Mouse (Mus musculus): ENCODE data around the gene Sept9.
A peak's percentile ranks its signal among the peaks of the same experiment; 100 is the strongest.

Sept9 gene

DNA sequence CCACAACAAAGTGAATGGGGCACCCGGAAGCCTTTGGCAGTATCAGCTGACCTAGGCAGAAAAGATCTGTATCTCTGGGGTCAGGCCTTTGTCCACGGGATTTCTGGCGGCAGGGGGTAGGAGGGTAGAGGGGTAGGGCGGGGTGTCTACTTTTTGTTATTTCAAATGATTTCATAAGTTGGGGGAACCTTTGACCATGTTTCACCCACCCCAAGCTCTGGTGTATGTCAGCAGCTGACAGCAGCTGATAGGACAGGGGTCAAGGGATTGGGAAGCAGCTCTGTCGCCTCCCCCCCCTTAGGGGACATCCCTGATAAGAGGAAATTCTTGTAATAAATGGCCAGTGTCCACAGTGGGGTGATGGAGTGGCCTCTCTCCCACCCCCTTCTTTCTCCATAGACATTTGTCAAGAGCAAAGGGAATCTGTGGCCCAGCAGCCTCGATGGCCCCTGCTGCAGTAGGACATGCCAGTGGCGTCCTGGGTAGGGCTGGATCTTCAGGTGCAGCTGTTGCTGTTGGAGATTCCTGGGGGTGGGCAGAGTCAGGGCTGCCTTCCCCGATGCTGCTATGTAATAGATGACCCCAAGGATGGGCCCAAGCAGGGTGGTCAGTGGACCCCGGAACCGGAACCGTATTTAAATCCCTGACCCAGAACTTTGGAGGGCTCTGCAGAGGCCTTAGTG lies 145.0 kb downstream of the Sept9 start:
- DNase-seq (ENCODE audit: low spot score): no peak

DNA sequence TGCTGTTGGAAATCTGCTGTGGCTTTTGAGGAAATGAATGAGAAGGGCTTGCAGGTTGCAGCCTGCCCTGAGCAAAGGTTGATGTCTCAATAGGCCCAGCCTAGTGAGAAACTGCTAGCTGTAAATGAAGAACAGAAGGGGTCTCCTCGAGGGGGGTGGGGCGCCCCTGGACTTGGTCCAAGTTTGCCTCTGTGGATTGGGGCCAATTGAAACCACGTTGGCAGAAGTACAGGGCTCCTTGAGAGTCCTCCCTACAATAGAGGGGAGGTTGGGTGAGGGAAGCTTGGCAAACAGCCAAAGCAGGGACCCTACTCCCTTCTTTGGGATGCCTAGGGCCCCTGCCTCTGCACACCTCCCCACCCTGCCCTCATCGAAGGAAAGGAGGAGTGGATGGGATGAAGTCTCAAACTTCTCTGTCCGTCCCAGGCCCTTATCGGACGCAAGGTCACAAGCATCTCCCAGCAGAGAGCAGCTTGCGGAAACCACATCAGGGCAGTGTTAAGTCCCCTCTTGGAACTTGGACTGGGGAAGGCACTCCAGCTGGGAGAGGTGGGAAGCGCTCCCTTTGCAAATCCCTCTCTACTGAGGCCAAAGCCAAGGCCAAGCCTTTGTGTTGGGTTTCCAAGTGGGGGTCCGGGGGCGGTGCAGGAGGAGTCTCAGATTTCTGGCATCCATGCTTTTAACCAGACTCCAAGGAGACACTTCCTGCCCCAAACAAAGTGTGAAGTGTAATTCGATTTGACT lies 145.7 kb downstream of the Sept9 start:
- peak; percentile 79 for DNase-seq (ENCODE audit: low spot score)

DNA sequence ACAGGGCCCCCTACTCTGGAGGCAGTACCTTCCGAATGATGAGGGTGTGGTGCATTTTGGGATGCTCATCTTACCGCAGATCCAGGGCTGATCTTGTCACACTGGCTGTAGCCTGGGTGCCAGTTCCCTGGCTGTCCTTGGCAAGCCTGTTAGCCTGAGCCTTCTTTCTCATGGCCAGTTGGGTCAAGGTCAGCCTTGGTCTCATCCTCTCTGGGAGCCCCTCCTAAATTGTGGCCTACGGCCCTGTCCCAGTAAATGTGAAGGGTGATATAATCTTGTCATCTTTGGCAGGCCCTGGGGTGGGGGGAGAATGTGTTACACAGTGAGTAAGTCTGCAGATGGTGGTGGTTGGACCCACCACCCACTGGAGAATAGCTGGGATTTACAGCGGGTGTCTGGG lies 147.8 kb downstream of the Sept9 start:
- DNase-seq (ENCODE audit: low spot score): no peak

DNA sequence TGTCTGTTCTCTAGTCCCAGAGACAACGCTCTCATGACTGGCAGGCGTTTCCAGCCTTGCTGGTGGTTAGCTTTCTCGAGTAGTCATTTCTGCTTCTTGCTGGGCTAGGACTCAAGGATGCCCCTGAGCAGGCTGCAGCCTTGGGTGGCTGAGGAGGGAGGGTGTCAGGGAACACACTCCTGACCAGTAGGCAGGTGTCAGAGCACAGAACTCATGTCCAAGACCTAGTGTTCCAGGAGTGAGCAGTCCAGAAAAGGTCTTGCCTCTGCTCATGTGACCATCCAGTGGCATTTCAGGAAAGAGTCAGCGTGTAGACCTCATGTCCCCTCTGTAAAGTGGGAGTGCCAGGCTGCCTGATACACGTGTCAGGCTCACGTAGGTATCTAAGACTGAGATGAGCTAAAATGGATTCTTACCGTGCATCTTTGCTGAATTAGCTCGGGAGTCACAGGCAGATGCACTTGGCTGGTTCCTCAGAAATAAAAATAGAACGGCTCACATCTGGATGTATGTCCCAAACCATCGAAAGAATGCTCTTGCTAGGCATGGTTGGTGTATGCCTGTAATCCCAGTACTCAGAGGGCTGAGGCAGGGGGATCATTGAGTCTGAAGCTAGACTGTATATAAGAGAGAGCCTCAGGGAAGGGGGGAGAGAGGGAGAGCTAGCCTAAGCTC lies 149.1 kb downstream of the Sept9 start:
- DNase-seq (ENCODE audit: low spot score): no peak

DNA sequence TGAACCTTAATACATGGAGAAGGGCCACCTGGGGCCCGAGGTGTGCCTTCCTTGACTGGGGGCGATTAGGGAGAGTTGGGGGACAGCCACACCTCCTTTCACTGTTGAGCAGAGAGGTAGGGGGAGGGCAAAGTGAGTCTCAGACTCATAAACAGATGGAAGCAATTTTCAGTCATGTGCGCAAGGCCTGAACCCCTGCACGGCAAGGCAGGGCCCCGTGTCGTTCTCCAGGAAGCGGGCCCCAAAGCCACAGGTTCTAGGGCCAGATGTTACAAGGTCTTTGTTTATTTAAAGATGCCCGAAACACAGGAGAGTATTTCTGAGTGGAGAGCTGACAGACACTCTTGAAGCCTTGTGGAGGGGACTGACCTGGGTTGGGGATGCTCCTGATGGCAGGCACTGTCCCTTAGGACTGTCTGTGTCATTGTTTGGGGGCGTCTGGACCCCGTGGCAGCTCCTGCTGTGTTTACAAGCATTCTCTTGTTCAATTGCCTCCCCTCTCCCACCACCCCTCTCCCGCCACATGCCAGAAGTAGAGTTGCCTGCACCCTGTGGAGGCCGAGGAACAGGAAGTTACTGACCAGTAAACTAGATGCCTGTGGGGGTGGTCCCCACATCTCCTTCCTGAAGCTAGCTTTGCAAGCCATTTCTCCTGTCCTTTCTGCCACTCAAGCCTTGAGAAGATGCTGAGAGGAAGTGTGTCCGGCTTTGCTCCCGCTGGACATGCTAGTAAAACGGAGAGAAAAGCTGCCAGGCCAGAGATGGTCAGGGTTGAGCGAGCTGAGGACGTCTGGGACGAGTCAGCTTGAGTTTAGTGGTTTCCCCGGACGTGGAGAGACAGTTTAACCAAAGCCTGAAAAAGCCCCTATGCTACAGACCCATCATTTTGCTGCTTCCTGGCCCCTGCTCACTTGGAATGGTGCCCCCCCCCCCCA lies 150.2 kb downstream of the Sept9 start:
- no peak for DNase-seq (ENCODE audit: low spot score)

DNA sequence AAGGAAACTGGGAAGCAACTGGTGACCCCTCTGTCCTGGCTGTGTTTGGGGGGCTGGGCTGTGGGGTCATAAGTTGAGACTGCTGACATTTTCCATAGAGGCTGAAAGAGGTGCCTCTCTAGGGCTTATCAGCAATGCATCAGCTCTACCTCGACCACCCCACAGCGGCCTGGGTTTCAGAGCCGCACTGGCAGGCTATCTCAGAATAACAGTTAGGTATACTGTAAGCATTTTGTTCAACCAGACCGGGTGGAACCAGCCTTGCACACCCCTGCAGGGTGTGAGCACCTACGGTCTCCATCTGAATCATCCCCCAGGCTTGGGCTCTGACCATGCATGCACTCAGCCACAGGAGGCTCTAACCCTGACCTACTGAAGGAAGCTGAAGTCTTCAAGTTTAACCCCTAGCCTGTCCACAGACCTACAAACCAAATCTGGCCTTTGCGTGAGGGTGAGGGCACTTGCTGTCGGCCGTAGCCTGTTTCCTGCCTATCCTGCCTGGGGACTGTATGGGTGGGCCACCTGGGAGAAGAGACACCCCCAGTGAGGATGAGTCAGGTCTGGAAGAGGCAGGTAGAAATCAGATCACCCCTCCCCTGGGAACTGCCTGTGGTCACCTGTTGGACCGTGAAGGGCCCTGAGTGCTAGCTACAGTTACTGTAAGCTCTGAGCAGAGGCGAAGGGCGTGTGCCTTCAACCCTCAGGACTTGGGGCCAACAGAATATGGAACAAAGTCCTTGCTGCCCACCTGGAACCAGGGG lies 151.2 kb downstream of the Sept9 start:
- no peak for DNase-seq (ENCODE audit: low spot score)

DNA sequence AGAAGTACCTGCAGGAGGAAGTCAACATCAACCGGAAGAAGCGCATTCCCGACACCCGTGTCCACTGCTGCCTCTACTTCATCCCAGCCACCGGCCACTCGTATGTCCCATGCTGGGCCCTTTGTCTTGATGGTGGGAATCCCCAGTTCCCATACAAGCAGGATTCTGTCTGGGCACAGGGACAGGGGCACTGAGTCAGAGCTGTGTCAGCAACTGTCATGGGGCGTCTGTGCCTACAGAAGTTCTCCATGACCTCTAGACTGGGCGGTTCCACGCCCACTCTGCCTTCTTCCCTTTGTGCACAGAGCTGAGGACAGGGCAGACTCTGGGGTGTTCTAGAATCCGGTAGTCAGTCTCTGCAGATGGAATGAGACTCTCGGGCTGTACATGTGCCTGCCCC lies 153.7 kb downstream of the Sept9 start:
- DNase-seq (ENCODE audit: low spot score): no peak

DNA sequence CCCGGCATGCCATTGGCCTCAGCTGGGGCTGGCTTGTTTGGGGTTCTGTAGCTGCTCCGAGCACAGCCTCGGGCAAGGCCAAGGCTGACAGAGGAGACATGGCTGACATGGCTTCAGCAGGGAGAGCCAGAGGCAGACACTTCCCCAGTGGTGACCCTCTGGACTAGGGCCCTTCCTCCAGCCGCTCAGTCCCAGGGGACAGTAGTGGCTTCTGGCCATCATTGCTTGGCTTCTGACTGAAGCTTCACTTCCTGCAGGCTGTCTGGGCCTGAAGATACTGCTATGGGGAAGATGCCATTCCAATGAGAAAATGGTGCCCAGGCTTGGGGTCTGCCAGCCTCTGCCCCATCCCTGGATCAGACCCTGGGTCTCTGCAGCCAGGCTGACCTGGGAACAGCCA lies 154.6 kb downstream of the Sept9 start:
- no peak for DNase-seq (ENCODE audit: low spot score)

DNA sequence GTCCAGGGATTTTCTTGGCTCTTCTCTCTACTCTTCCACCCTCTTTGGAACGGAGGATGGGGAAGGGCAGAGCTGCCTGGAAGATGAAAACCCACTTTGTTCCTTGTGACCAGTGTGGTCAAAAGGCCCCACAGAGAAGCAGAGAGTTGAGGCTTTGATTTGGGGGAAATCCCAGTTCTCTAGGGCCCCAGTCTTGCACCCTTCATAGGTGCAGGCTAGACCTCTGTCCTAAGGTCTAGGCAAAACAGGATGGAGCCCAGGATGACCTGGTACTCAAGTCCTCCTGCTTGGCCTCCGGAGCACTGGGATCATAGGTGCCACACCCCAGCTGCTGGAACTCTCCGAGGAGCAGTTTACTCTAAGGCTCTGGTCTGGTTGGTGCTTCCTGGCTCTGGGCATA lies 157.5 kb downstream of the Sept9 start:
- no peak for DNase-seq (ENCODE audit: low spot score)

DNA sequence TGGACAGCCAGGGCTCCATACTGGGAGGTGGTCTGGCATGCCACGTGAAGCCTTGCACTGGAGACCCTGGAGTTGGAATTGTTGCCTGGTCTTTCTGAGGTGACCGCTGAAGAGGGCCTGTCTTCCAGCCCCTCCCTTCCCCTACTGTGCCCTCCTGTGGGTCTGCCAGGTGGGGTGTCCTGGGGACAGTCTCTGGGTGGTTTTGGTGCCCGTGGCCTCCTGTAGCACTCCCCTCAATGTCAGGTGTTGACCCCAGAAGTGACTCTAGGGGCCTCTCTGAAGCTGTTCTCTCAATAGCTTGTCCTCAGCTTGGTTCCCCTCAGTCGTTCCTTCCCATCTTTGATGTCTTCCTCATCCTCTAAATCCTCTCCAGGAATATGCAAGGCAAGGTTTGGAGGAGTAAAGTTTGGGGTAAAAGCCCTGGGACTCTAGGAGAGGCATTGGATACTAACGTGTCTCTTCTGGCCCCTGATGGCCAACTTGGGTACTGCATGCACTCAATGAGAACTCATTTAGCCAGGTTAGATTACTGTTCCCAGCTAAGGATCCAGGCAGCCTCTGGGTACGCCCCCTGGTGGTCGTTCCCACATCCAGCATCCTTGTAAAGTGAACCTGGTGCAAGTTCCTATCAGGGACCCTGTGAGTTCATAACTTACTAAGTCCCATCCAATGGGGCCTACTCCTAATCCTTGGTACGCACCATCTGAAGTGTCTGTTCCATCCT lies 158.6 kb downstream of the Sept9 start:
- DNase-seq (ENCODE audit: low spot score): peak; percentile 98

DNA sequence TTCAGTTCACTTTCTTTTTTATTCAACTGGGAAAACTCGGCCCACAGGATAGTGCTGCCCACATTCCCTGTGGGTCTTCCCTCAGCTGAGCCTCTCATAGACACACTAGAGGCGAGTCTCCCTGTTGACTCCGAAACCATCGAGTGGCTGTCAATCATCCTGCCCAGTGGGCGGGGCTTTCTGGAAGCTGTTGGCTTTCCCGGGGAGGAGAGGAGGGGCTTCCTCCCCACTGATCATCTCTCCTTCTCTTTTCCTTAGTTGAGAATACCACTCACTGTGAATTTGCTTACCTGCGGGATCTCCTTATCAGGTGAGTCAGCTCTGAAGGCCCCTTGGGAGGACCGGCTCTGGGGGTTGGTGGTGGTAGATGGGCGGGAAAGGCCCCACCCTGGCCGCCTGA lies 159.7 kb downstream of the Sept9 start:
- peak; percentile 68 for DNase-seq (ENCODE audit: low spot score)

DNA sequence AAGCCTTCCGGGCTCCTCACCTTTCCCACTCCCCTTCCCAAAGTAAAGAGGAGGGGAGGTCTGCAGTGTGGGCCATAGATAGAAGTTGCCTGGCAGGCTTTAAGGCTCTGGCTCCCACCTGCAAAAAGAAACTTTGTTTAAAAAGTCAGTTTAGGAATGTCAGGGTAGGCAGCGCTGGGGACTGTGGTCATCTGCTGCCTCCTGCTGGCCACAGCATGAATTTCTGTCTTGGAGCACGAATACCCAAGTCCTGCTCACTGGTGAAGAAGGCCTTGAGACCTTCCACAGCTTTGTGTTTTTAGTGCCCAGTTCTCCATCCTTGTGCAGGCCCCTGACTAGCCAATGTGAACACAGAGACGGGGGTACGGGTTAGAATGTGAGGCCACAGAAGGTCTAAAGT lies 160.4 kb downstream of the Sept9 start:
- peak; percentile 89 for DNase-seq (ENCODE audit: low spot score)

DNA sequence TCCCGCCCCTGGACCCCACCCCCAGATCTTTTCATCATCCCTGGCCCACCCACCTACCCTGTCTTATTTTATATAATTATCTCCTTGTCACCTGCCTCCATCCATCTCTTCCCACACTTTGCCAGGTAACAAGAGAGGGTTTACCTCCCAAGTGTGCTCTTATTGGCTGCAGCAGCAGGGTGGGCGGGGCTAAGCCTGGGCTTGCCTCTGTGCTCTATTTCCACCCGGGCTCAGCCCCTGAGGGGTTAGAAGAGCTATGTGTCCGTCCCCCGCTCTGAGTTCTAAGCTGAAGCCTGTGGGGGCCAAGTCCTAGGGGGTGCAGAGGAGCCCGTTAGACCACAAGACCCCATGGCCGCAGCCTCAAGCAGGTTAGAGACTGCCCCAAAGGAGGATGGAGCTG lies 161.1 kb downstream of the Sept9 start:
- DNase-seq (ENCODE audit: low spot score): no peak

DNA sequence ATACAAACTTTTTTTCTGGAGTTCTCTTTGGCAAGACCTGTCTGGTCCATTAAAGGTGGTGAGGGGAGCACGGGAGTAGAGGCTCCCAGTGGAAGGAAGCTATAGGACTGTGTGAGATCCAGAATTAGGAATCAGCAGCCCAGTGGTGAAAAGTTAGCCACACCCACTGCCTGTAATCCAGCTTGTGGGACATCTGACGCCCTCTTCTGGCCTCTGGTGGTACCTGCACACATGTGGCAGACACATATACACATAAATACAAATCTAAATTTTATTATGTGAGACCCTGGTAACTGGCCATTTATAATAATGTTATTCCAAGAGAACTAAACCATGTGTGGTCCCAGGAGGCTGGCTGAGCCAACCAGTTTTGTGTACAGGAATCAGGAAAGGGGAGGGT lies 162.8 kb downstream of the Sept9 start:
- DNase-seq (ENCODE audit: low spot score): no peak

DNA sequence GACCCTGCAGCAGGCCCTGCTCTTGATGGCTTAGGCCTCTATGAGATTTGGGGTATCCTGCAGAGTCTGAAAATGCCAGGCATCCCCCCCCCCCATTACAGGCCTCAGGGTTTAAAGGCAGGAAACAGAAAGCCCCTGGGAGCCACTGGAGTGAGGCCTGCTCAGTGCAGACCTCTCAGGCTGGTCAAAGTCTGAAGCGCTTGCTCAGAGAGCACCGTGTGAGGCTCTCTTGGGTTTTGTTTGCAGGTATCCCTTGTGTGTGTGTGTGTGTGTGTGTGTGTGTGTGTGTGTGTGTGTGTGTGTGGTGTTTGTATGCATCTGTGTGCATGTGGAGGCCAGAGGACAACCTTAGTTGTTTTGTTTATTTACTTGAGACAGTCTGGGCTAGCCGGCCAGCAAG lies 164.5 kb downstream of the Sept9 start:
- no peak for DNase-seq (ENCODE audit: low spot score)

DNA sequence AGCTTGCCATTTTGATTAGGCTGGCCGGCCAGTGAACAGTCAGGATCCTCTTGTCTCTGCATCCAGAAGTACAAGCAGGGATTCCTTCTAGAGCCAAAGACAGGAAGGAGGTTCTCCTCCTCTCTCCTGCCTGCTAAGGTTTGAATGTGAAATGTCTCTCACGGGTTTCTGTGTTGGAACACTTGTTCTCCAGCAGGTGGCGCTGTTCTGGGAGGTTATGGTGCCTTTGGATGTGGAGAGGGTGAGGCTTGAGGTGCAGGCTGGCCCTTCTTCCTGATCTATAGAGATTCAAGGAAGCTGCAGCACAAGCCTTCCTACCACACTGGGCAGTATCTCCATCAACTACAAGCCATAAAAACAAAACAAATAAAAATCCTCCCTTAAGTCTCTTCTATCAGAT lies 167.0 kb downstream of the Sept9 start:
- peak; percentile 84 for DNase-seq (ENCODE audit: low spot score)

DNA sequence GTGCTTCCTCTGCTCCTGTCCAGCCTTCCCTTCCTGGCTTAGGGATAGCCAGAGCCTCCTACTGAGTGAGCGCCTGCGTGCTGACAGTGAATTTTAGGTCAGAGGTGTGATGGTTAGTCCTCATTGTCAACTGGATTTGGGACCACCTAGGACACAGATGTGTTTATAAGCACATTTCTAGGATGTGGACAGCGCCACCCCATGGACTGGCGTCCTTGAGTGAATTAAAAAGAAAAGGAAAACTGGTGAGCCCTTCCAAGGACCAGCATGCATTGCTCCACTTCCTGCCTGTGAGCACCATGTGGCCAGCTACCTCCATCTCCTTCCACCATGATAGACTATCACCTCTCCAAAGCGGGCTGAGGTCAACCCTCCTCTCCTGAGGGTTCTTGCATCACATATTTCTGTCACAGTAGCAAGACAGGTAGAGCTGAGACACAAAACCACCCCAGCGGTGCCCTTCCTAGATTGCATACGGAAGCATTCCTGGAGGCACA lies 167.4 kb downstream of the Sept9 start:
- no peak for DNase-seq (ENCODE audit: low spot score)

DNA sequence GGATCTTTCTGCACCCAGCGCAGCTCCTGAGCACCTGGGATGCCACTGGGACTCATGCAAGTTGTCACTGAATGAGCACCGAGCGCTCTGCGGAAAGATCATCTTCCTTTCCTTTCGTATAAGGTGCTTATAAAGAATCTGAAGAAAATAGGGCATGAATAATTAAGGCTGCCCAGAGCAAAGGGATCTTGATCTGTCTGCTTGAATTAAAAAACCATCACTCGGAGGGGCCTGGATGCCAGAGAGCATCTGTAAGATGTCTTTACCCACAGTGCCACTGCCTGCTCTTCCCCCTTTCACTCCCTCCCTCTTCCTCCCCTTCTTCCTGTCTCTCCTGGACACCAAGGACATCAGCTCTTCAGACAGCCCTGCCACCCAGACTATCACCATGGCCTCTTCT lies 168.5 kb downstream of the Sept9 start:
- no peak for DNase-seq (ENCODE audit: low spot score)

DNA sequence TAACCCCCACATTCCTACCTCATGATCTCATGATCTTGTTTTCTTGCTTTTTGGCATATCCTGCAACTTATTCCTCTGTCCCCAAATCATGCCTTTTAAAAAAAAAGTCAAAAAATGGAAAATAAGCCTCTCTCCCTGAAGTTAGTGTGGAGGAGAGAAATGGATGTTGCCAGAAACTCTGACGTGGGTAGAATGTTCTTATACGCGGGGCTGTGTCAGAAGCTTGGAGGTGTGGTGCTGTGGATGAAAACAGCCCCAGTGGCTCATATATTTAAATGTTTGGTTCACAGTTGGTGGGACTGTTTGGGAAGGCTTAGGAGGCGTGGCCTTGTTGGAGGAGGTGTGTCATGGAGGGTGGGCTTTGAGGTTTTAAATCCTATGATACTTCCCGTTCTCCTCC lies 169.9 kb downstream of the Sept9 start:
- no peak for DNase-seq (ENCODE audit: low spot score)

DNA sequence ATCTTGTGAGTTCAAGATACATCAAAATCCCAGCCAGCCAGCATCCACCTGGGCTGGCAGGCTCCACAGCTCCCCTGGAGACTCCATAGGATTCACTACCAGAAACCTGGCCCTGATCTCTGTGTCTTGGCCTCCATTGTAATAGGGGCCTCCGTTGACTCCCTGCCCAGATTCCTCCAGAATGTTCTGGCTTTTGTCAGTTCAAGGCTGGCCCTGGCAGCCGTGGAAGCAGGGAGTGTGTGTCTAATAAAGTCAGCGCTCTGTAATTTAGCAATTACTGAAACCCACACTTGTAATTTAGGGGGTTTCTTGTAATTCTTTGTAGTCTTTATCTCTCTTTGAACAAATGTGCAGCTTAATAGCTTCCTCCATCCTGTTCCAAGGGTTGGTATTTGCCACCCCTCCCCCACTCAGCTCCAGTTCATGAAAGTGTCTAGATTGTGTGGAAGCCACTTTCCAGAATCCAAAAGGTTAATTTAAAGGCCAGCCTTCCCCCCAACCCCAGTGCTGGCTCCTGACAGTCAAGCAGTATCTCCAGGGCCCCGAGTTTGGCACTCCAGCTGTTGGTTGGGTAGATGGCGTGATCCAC lies 170.9 kb downstream of the Sept9 start:
- no peak for DNase-seq (ENCODE audit: low spot score)

Measured in testis, postnatal 10 days (tissue).